11 mouse cellular contexts compared by ENCODE assay signal in genomic region chr8:120572534-120572933, GRCm38 (mm10). TPM values are rescaled to one million over a fixed set of nuclear protein-coding genes. Genes with fewer than 3 reads are reported as not detected.
DNase-seq lines count a peak whose midpoint lies in the region; ATAC-seq lines count a peak whose summit lies in the region.
"Had no signal": no experiment of that assay in that cellular context is flagged by ENCODE, and none has a peak within 500 bp of the region (broad histone marks: within the 10 kb centered on the region; RNA-seq: fewer than 3 reads in every experiment).

No protein-coding gene starts in this region.

- 14% methylated on average over 20 of the region's 21 CpGs for WGBS in macrophage (ENCODE audit: missing documents)
- 82% methylated on average over 21 of the region's 21 CpGs for WGBS in liver, embryonic 12.5 days (ENCODE audit: insufficient replicate concordance)

- H3K4me2 ChIP-seq in liver, embryonic 12.5 days: no peak overlapping the region
- H3K4me2 ChIP-seq: heart, embryonic 13.5 days; midbrain, embryonic 11.5 days had no signal

- peak; percentile 63 to 68 for DNase-seq in cerebellum, adult 18-20 months
- DNase-seq in cerebellum, adult 9-10 months: no peak
- DNase-seq in thymus, postnatal 25 days: peak; percentile 44
- no peak for DNase-seq in thymus, postnatal 10 days (ENCODE audit: low spot score in 2 of 2)
- no peak for DNase-seq in embryo, embryonic 10.5 days (ENCODE audit: low spot score)
- no peak for DNase-seq in gastrocnemius, postnatal 25 days
- DNase-seq: kidney, adult 2 months had no signal

- H3K4me3 ChIP-seq in macrophage (ENCODE audit: inconsistent target): no peak overlapping the region
- no peak overlapping the region for H3K4me3 ChIP-seq in liver, embryonic 12.5 days
- H3K4me3 ChIP-seq: heart, embryonic 13.5 days had no signal

- peak overlapping the region; percentile 22; the same call in 1 of the 2 replicates for H3K27ac ChIP-seq in macrophage
- no peak overlapping the region for H3K27ac ChIP-seq in liver, embryonic 12.5 days
- H3K27ac ChIP-seq: heart, embryonic 13.5 days had no signal

- ATAC-seq in liver, embryonic 12.5 days: no peak

- no peaks in the 10 kb centered on the region for H3K9me3 ChIP-seq in liver, embryonic 12.5 days (replicated peaks)
- H3K9me3 ChIP-seq: heart, embryonic 13.5 days had no signal

- peaks cover 35% of the 10 kb centered on the region for H3K4me1 ChIP-seq in liver, embryonic 12.5 days

- H3K36me3 ChIP-seq in macrophage (ENCODE audit: inconsistent target): peaks cover 64% of the 10 kb centered on the region
- peaks cover 100% of the 10 kb centered on the region for H3K36me3 ChIP-seq in liver, embryonic 12.5 days

- no peaks in the 10 kb centered on the region for H3K27me3 ChIP-seq in liver, embryonic 12.5 days (replicated peaks)
- H3K27me3 ChIP-seq: heart, embryonic 13.5 days had no signal

- no peaks in the 10 kb centered on the region for H3K79me2 ChIP-seq in macrophage (ENCODE audit: inconsistent target)

- H3K9ac ChIP-seq in liver, embryonic 12.5 days: no peak overlapping the region
- H3K9ac ChIP-seq: heart, embryonic 13.5 days had no signal

RNA-seq across cellular contexts. Expression of gene Gins2, which starts 16.6 kb away (rescaled TPM):
- total RNA-seq in macrophage (2018; cell fraction: chromatin; rRNA removed): 1 to 10 TPM in 24 of 26 experiments, under 1 TPM in 2; 0.20 to 6.5 (median 1.9) TPM
- 10 to 100 TPM in 5 of 26 experiments, 1 to 10 TPM in 21; 4.8 to 13.4 (median 7.2) TPM for total RNA-seq in macrophage (2018; cell fraction: cytosol; rRNA removed)
- 10 to 100 TPM in 1 of 26 experiments, 1 to 10 TPM in 25; 1.0 to 11.4 (median 2.4) TPM for total RNA-seq in macrophage (2018; cell fraction: nucleus; rRNA removed)
- 6.0 to 52.8 TPM (median 6.1 TPM) in 3 replicates for polyA plus RNA-seq in macrophage (2018)
- total RNA-seq in gastrocnemius, postnatal 25 days (2021): 1 to 10 TPM; 1.0 to 1.3 TPM
- polyA plus RNA-seq in liver, embryonic 12.5 days (2016; fragmentation: Nextera tagmentation; extraction: Ambion mirVana): 77.5 and 81.2 TPM in 2 replicates

Comparison
In these comparisons a context has a peak if more than half of its experiments do, and no peak if none do; other contexts are left out.
1. DNase-seq: peak in cerebellum, adult 18-20 months (2 of 2) and thymus, postnatal 25 days (single experiment); none in cerebellum, adult 9-10 months (single experiment), thymus, postnatal 10 days (0 of 2), embryo, embryonic 10.5 days (single experiment) and gastrocnemius, postnatal 25 days (single experiment).